Mouse (Mus musculus) mouse embryonic stem cell (cell line): ENCODE results near the gene Rhbdd3.

Source experiments
- in situ Hi-C, 2 experiments: fragments of 300-500 bp; cut with MboI; formaldehyde crosslinking; loops; 1 replicate in 1 of 2; 3 replicates in 1 of 2; pipeline ENCODE4 v1.14.3; 2019 to 2020; ENCODE audit warnings: low sequenced_read_pairs in 2 of 2, low pct_unique_long_range_greater_than_20kb in 1 of 2, mixed read lengths in 1 of 2; ENCODE audit not compliant: unreplicated experiment in 1 of 2

The Rhbdd3 gene

DNA sequence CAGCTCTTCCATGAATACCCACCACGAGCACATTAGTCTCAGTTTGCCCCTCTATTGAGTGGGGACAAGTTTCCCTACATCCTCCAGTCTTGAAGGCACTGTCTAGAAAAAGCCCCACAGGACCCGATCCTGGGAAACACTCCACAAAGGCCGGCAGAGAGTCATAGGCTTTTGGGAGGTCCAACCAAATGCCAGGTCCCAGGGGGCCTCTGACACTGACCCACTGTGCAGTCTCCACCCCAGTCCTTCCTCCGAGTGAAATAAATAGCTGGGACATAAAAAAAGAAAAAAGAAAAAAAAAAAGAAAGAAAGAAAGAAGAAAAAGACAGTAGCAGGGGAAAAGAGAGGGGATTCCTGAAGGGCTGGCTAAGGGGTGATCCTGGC lies 52.5 kb downstream of the Rhbdd3 start:
- in situ Hi-C loops, result loop anchor here in 1 of 2 experiments (5.0 kb wide), 1 partner anchor 34 kb away; no protein-coding TSS in a partner anchor

GRCm38 (mm10) chr11:5151680-5152337 lies 53.1 kb downstream of the Rhbdd3 start, which contains the start of gene Emid1:
TSS of gene Emid1 (minus strand) at chr11:5152257.
- in situ Hi-C loops, result loop anchor here in 1 of 2 experiments (5.0 kb wide), 1 partner anchor 35 kb away; no protein-coding TSS in a partner anchor

DNA sequence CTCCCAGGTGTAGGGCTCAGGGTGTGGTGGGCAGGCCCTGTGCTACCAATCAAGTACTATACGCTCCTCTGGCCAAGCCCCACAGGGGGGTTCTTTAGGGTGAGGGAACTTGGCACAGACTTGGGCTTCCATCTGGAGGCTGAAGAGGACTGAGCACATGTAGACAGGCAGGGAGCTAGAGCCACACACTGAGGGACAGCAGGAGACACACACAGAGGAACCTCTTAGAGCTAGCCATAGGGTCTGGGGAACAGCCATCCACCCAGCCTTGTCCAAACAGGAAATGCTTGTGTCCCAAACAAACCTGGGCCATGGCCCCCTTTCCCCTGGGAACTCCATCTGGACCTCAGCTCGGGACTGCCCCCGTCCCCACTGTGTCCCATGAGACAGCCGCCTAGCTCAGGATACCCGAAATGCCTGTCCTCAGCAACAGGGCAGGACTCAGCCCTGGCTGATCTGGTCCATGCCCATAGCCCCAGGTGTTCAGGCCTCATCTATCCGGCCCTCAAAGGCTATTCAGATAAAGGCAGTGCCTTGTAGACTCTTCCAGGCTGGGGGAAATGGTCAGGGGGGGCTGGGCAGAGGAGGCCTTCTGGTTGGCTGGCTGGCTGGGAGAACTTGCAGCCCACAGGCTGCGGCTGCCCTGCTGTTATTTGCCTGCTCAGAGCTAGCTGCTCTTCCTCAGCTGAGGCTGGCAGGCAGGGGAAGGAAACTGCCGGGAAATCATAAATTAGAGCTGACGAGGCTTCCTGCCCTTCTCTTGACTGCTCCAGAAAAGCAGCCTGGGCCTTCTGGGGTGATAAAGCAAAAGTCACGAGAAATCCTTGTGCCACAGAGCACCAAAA lies 56.5 kb downstream of the Rhbdd3 start:
- in situ Hi-C loops, result loop anchor here (5.0 kb wide), 1 partner anchor 38 kb away; no protein-coding TSS in a partner anchor
